Mouse (Mus musculus) heart, adult 18-20 months (tissue): ENCODE results near the gene Zfp648. TPM values are rescaled to one million over a fixed set of nuclear protein-coding genes. Genes with fewer than 3 reads are reported as not detected.

Experiments used
- DNase-seq, 2 experiments: peaks; one replicate each; pipeline ENCODE4 v3.0.0; 2021 to 2022; ENCODE audit warnings: mixed read lengths in 1 of 2
- long read RNA-seq, 2 experiments: library from polyadenylated mRNA; stranded (forward); transcript quantifications; one replicate each; pipeline ENCODE4 v2.0.0; 2021
- total RNA-seq, 2 experiments: library from RNA; stranded (reverse); gene quantifications; 2 replicates each; pipeline ENCODE4 v1.2.3; 2021

The Zfp648 gene
- total RNA-seq = not detected
- long read RNA-seq, experiment 1 = 0 reads
- long read RNA-seq, experiment 2 = 0 reads

- DNase-seq = no peak
These were observed at the start of gene Zfp648 for GRCm38 (mm10) chr1:154200955-154201722. TSS of gene Zfp648 (plus strand) at chr1:154201187.

- no peak for DNase-seq
These were observed 48.4 kb upstream of the Zfp648 start for GRCm38 (mm10) chr1:154152539-154152938.

GRCm38 (mm10) chr1:154153800-154154199, 47.2 kb upstream of the Zfp648 start:
- no peak for DNase-seq

- peak; percentile 36 to 37 for DNase-seq
These were observed 44.6 kb upstream of the Zfp648 start for GRCm38 (mm10) chr1:154156177-154157062.

- peak; percentile 28 to 30 for DNase-seq
These were observed 43.9 kb upstream of the Zfp648 start for GRCm38 (mm10) chr1:154157131-154157530.

- DNase-seq = no peak
These were observed 33.3 kb upstream of the Zfp648 start for GRCm38 (mm10) chr1:154167696-154168095.

GRCm38 (mm10) chr1:154175334-154175733, 25.7 kb upstream of the Zfp648 start:
- peak in 1 of 2 experiments; percentile 29 for DNase-seq

- no peak for DNase-seq
These were observed 23.2 kb upstream of the Zfp648 start for GRCm38 (mm10) chr1:154177781-154178180.

GRCm38 (mm10) chr1:154178541-154179155, 22.3 kb upstream of the Zfp648 start:
- DNase-seq = no peak

- peak; percentile 80 to 88 for DNase-seq
These were observed 20.0 kb upstream of the Zfp648 start for GRCm38 (mm10) chr1:154180952-154181351.

- no peak for DNase-seq
These were observed 18.5 kb upstream of the Zfp648 start for GRCm38 (mm10) chr1:154182396-154183076.

- DNase-seq = no peak
These were observed 17.8 kb upstream of the Zfp648 start for GRCm38 (mm10) chr1:154183077-154183751.

- no peak for DNase-seq
These were observed 12.8 kb upstream of the Zfp648 start for GRCm38 (mm10) chr1:154188229-154188628.

GRCm38 (mm10) chr1:154188631-154189030, 12.4 kb upstream of the Zfp648 start:
- no peak for DNase-seq

- peak; percentile 33 to 49 for DNase-seq
These were observed 11.0 kb upstream of the Zfp648 start for GRCm38 (mm10) chr1:154189842-154190530.

- DNase-seq = no peak
These were observed 2.1 kb upstream of the Zfp648 start for GRCm38 (mm10) chr1:154198896-154199295.

GRCm38 (mm10) chr1:154202580-154202979, 1.6 kb downstream of the Zfp648 start:
- DNase-seq = no peak

GRCm38 (mm10) chr1:154203386-154203785, 2.4 kb downstream of the Zfp648 start:
- no peak for DNase-seq

- no peak for DNase-seq
These were observed 3.9 kb downstream of the Zfp648 start for GRCm38 (mm10) chr1:154204652-154205573.

GRCm38 (mm10) chr1:154219991-154220390, 19.0 kb downstream of the Zfp648 start:
- DNase-seq = no peak
